Mouse (Mus musculus) kidney, adult 2 months (tissue): ENCODE data around the gene Olfr920.

ENCODE experiments used
- CTCF ChIP-seq: fragments of 200-500 bp; conservative IDR thresholded peaks from 2 replicates; pipeline ENCODE4 v1.5.1; 2011; ENCODE audit warnings: low read depth, mild to moderate bottlenecking, control low read depth, low read length, moderate library complexity, mixed read lengths; ENCODE audit not compliant: insufficient read depth, insufficient read length
- POLR2A ChIP-seq: fragments of 200-500 bp; IDR thresholded peaks from one replicate; pipeline ENCODE4 v1.6.1; 2011; ENCODE audit warnings: low read depth, low read length, control low read depth

DNA sequence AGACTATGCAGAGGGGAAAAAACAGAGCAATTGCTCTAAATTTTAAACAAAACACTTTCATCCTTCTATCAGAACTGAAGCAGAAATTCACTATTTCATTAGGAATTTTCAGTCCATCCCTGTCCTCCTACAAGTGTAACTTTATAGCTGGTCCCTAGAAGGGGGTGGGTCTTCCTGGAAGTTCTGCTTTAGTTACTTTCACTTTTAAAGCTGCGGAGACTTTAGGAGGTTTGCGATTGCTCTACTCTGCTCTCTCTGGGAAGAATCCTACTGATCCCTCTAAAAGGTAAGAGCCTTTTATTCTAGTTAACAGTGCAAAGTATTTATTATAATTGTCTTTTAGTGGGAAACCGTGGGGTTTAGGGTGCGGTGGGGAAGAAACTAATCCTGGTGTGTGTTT is 34.0 kb upstream of the Olfr920 start, which contains the start of gene Vwa5a:
- no peak for TF ChIP-seq POLR2A
- no peak for TF ChIP-seq CTCF
